Mouse (Mus musculus) frontal cortex, adult 2 months (tissue): ENCODE results near the gene Abcc6. TPM values are rescaled to one million over a fixed set of nuclear protein-coding genes. Genes with fewer than 3 reads are reported as not detected.

ENCODE experiments used
- DNase-seq, 2 experiments: peaks; one replicate each; pipeline ENCODE4 v3.0.0; 2022; ENCODE audit warnings: low spot score in 1 of 2; ENCODE audit errors: extremely low spot score in 1 of 2
- polyA plus RNA-seq: library from polyadenylated mRNA; depleted of rRNA; stranded (reverse); fragments of >200 nt; gene quantifications from 2 replicates; pipeline ENCODE4 v1.2.3, GENCODE M21; 2012; rRNA removed

Gene Abcc6
- 2.4 and 3.8 TPM in 2 replicates for polyA plus RNA-seq

DNA sequence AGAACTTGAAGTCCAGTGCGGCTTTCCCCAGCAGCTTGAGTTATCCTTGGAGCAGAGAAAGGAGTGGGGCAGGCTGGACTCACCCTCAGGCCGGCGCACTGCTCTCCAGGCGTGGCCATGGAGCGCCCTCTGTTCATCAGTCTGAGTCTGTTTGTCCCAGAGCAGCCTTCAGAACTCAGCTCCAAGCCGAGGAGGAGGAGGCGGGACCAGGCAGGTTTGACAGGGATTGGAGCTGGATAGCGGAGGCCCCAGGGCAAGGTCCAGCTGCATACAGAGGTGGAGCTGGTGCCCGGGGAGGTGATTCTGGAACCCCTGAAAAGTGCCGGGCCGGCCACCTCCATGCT lies at the start of gene Abcc6:
Gene Abcc6 (minus strand): TSS at position 158 of the 344 bp plus-strand sequence.
- no peak for DNase-seq

DNA sequence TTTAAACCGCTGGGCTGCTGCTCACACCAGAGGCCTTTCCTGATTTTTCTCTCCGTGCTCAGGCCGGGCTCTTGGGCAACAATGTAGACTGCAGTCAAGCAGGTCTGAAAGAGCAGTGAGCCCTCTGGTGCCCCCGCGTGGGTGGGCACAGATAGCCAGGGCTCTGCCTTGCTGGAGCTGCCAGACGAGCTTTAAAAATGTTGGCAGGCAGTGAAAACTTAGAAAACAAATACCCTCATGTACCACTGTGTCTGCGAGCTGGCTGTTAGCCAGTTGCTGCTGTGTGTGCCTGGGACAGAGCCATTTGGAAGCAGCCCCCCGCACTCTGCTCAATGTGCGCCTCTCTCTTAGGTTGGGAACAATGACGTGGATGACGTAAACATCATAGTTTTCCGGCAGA lies 47.6 kb upstream of the Abcc6 start:
- no peak for DNase-seq

DNA sequence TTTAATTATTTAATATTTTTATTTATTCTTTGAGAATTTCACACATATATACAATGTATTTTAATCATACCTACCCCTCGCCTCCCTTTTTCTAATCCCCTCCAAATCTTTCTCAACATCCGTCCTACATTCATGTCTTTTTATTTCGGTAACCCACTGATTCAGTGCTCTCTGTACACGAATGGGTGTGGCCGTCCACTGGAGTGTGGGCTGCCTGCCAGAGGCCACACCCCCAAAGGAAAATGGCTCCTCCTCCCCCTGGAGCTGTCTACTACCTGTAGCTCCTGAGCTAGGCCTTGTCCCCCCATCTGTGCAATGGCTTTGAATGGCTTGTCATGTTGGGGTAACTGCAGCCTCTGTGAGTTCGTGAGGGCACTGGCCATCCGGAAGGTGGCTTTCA lies 46.7 kb upstream of the Abcc6 start:
- DNase-seq = no peak

DNA sequence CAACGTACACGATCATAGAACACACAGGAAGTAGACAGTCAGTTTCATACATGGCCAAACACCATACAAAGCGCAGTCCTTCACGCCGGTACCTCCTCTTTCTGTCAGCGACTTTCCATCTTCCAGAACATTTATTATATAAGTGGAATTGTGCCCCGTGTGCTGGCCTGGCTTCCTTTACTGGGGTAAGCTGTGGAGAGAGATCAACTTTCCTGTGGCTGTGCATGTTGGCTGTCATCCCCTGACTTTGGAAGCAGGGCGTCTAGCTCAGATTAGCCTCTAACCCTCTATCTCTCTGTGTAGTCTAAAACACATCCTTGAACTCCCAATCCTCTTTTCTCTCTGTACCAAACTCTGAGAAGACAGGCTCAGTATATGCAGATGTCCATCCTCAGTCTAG lies 38.7 kb upstream of the Abcc6 start:
- DNase-seq = no peak

DNA sequence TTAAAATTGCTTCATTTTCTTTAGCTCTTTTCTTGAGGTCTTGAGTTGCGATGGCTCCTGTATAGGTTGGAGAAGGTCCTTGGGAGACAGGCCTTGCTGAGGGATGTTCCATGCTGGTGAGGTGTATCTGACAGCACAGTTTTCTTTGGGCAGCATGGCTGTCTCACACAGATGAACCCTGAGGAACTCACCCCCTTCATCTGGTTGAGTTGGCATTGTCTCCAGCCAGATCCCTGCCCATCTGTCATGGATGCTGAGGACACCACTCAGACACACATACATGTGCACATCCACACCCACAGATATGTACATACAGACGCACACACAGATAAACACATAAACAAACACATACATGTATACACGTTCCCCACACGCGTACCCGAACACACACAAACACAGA lies 33.2 kb upstream of the Abcc6 start:
- DNase-seq = no peak

DNA sequence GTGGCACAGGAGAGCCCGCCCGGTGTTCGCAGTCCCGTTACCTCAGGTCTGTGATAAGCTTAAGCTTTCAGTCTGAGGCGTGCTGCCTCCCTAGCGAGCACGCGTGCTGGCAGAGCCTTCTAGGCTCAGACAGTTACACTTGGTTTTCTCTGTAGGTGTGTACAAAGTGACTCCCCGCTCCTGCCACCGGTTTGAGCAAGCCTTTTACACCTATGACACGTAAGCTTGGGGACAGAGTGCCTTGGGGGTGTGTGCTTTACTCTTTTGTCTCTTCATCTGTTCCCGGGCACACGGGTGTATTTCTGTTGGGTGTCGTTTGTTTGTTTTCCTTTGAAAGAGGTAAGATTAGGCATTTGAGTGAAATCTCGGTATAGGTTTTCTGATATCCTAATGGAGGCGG lies 31.5 kb upstream of the Abcc6 start:
- no peak for DNase-seq

DNA sequence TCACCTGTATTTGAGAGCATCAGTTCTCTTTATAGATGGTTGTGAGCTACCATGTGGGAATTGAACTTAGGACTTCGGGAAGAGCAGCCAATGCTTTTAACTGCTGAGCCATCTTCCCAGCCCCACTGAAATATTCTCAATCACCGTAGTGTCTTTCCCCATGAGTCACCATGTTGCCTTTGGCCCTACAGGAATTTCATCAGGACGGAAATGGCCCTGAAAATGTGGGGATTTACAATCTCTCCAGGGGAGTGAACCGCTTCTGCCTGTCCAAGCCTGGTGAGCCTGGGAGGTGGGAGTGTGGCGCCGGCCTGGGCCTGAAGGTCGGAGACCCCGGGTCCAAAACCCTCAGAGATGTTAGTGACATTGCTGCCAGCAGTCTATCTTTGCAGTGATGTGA lies 30.6 kb upstream of the Abcc6 start:
- no peak for DNase-seq

DNA sequence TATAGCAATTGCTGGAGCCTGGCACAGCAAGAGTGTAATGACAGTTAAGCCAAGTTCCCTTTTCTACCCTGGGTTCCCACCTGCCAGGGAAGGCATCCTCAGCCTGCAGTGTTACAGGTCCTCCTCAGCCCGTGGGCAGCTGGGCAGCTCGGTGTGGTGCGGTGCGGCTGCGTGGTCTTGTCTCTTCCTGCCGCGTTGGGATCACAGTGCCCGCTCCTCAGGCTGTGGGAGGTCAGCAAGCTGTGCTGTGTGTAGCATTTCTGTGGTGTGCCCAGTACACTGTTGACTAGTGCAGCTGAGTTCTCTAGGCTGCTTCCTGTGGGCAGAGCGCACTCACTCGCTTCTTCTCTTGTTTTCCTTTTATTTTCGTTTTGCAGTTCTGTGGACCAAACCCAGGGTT lies 28.8 kb upstream of the Abcc6 start:
- DNase-seq = no peak

DNA sequence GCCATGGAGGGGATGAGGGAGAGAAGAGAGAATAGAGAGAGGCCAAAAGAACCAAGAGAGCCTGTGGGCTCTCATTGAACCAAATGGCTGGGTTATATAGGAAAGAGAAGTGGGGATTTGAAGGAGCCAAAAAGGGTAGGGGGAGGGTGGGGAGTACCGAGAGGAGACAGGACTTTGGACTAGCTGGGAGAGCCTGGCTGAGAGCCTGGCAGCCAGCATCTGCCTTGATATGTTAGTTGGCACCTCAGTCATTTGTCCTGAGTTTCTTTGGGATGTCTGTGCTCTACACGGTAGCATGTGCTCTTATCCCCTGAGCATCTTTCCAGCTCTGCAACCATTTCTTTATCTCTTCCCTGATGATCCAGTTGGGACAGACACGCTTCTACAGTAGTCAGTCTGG lies 23.5 kb upstream of the Abcc6 start:
- no peak for DNase-seq

DNA sequence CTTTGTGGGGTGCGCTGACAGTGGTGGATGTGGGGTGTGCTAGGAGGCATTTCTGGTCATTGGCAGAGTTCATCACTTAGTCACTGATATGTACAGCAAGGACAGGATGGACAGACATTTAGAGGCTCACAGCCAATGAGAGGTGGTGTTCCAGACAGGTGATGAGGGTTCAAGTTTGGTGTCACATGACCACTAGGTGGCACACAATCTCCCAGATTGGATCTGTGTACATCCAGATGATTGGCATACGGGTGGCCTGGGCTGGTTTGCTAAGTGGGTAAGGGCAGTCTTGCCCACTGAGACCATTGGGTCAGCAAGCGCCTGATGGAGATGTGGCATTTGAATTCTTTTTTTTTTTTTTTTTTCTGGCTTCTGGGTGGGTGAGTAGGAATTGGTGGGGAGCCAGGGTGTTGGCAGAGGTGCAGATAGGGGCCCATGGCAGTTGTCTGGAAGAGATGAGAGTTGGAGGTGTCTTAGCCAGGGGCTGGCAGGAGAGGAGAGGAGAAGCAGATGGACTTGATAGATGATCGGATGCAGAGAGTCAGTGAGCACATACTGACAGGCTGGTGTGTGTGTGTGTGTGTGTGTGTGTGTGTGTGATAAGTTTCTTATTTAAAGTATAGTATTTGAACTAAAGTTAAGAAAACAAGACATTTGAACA lies 22.2 kb upstream of the Abcc6 start:
- DNase-seq = peak in 1 of 2 experiments; percentile 15

DNA sequence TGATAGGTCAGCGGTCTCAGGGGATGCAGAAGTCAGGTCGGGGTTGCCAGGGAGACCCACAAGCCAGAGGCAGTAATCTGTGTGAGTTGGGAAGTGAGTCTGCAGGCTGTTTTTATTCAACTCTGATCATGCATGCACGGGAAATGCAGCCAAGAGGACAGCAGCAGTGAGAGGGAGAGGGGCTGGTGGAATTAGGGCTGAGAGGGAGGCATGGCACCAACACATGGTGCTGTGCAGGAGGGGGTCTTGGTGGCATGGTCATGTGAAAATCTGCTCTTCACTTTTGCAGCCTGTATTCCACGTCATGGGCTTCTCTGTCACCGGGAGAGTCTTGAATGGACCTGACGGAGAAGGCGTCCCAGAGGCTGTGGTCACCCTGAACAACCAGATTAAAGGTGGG lies 19.9 kb upstream of the Abcc6 start:
- no peak for DNase-seq

DNA sequence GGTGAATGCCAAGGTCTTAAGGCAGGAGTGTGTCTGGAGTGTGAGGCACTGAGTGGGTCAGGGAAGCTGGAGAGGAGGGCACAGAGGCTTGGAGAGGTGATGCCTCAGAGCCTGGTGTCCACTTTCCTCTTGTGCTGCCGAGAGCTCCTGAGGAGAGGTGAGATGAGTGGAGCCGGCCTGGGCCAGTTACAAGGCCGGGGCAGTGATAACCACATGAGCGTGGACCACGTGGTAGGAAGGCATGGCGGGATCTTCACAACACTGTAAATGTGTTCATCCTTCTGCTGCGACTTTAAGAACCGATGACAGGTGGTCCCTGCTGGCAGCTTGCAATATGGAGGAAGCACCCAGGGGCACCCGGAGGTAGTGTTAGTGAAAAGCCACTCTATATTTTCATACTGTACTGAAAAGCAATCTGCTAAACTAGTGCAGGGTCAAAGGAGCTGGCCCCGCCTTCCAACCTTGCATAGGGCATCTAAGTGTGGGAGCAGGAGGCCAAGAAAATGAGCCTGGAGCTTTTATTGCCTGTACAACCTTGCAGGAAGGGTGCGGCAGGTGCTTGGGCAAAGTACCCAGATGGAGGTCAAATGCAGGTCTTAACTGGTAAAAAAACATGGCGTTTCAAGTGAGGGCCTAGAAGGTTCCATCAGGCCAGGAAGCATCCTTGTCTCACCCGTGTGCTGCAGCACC lies 17.9 kb upstream of the Abcc6 start:
- no peak for DNase-seq

DNA sequence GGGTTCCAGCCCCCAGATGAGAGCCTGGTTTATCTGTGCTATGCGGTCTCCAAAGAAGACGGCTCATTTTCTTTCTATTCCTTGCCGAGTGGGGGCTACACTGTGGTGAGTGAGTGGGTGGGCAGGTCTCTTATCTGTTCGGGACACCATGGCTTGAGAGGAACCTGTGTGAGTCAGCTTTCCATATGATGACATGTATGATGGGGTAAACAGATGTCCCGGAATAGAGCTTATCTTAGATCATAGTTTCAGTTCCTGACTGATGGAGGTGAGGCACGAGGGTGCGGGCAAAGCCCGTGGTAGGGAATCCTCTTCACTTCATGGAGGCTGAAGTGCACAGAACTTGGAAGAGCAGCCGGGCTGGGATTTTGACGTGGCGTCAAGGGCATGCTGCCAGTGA lies 15.8 kb upstream of the Abcc6 start:
- no peak for DNase-seq

DNA sequence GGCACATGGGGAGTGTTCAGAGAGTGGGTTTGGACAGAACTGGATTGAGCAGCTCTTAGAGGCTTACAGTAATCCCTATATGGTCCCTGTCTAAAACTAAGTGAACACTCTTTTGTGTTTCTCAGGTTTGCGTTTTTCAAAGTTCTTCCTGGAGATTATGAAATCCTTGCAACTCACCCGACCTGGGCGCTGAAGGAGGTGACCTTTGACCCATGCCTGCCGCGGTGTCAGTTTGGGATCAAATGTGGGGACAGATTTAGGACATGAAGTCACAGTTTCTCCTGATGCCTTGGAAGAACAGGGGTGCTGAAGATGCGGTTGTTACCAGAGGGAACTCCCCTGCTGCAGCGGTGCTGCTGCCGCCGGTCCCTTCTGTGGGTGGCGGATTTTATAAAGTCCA lies 14.0 kb upstream of the Abcc6 start:
- DNase-seq = no peak

DNA sequence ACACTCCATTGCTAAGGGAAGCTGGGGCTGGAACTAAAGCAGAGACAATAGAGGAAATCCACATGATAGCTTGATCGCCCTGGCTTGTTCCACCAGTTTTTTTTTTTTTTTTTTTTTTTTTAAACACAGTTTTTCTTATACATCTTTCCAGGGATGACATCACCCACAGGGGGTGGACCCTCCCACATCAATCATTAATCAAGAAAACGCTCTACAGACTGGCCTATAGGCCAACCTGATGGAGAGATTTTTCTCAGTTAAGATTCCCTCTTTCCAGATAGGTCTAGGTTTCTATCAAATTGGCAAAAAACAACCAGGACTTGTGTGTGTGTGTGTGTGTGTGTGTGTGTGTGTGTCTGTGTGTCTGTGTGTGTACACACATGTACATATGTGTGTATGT lies 9.8 kb upstream of the Abcc6 start:
- no peak for DNase-seq

DNA sequence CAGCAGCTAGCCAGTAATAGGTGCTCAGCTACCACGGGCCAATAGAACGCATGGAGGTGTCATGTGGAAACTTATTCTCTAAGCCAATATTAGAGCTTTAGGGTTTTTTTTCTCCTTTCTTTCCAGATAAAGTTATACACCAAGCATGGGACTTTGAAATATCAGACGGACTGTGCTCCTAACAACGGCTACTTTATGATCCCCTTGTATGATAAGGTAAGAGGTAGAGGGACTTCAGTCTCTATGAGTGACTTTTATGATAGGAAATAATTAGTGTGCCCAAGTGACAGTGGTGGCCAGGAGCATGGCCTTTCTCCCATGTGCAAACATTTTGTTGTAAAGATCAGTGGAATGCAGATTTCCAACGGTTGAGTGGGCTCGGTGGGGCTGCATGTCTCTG lies 7.3 kb upstream of the Abcc6 start:
- DNase-seq = no peak

DNA sequence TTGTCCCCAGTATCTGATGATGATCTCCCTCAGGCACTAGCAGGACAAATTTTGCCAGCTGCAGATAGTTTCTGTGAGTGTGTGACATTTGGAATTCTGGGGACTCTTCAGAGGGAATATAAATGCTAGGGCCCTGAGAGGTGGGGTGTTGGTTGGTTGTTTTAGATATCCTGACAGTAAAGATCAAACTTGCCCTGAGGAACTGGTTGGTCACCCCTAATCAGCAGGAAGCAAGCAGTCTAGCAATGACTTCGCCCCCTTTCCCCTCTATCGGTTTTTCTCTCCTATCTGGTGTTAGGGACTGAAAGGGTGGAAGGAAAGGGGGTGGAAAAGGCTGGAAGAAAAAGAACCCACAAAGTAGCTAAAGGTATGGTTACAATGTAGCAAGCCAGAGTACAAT lies 5.4 kb upstream of the Abcc6 start:
- DNase-seq = no peak

DNA sequence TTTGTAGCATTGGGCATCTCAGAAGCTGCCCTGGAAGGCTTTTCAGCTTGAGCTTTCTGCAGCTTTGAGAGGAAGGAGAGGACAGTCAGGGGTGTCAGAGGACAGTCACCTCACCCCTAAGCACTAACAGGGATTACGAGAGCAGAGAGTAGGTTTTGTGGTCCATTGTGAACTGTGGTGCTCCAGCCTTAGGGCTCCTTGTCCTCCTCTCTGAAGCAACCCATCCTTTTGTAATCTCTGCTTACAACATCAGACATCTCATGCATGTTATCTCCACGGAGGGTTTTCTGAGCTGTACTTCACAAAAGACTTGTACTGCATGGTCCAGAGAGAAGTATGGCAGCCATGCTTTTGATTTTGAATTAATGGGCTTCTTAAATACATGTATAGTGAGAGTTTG lies 4.9 kb upstream of the Abcc6 start:
- DNase-seq = no peak

DNA sequence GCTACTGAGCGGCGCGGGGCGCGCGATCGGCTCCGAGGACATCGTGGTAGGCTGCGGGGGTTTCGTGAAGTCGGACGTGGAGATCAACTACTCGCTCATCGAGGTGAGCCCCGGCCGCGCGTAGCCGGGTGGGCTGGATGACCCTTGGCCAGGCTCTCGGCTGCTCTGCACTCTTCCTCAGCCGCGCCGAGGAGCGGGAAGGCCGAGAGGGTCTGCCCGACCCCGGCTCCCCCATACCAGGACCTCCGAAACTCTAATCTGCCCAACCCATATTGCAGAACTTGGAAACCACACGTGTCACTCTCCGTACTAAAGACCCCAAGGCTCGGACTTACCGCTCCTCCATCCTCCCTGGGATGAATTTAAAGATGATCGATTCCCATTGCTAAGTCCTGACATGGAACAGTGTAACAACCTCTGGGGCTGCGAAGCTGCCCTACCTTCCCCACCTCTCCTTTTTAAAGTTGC lies 3.8 kb upstream of the Abcc6 start:
- no peak for DNase-seq

DNA sequence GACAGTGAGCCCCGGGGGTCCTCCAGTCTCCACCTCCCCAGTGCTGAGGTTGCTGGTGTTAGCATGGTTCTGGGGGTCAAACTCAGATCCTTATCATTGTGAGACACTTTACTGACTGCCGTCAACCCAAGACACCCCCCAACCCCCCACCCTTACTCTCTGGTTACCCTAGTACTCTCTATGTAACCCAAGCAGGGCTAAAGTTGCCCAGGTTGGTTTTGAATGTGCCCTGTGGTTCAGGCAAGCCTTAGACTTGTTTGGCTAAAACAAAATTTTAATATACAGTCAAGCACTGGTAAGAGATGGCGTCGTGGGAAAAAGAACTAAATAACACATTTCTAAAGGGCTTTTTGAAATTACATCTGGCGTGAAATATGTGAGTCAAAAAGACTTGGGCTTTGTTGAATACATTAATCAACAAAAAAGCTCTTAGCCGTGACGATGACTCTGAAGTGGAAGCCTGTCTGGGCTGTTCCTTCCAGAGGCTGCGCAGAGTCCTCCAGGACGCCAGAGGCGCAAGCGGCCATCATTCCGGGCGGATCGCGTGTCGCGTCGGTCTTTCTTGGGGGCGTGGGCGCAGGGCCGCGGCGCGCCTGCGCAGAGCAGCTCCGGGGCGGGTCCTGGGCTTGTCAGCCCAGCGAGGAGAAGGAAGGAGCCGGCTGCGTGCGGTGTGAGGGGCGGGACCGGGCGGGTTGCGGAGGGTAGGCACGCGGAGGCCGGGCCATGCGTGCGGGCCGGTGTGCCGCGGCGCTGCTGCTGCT lies 3.2 kb upstream of the Abcc6 start, which contains the start of gene Nomo1:
Gene Nomo1 (plus strand): TSS at position 590 of the 761 bp plus-strand sequence.
- peak; percentile 89 to 99 for DNase-seq

DNA sequence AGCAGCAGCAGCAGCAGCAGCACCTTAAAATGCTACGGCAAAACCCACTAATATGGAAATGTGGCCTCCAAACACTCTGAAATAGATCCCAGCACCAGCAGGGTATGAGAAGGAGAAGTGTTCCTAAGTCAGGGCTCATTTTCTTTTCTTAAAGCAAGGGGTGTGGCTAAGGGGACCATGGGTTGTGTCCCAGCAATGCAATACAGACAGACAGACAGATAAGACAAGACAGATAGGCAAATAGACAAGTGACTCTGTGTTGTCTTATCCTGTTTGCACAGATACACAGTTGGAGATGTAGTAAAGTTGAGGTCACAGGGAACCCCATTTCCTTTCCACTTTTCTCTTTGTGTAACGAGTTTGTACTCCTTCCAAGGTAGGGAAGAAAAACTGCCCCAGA lies 973 bp upstream of the Abcc6 start:
- no peak for DNase-seq
